Mouse (Mus musculus) thymus, adult 2 months (tissue): ENCODE measurements around the gene Alas2.

Experiments used
- CTCF ChIP-seq: fragments of 200-500 bp; IDR thresholded peaks from 2 replicates; pipeline ENCODE4 v1.5.1; 2012; ENCODE audit warnings: mild to moderate bottlenecking, control low read depth, low read length, moderate library complexity, borderline replicate concordance; ENCODE audit not compliant: control insufficient read depth, poor library complexity, insufficient read depth; ENCODE audit errors: extremely low read depth
- POLR2A ChIP-seq: fragments of 200-500 bp; IDR thresholded peaks from 2 replicates; pipeline ENCODE4 v1.6.1; 2012; ENCODE audit warnings: mild to moderate bottlenecking, low read length, control low read depth, moderate library complexity; ENCODE audit not compliant: control insufficient read depth, poor library complexity, insufficient read depth; ENCODE audit errors: extremely low read depth

- TF ChIP-seq POLR2A (no peak), CTCF (no peak)
These were observed 37.9 kb downstream of the Alas2 start for GRCm38 (mm10) chrX:150585116-150585515.
